In the genomic region with DNA sequence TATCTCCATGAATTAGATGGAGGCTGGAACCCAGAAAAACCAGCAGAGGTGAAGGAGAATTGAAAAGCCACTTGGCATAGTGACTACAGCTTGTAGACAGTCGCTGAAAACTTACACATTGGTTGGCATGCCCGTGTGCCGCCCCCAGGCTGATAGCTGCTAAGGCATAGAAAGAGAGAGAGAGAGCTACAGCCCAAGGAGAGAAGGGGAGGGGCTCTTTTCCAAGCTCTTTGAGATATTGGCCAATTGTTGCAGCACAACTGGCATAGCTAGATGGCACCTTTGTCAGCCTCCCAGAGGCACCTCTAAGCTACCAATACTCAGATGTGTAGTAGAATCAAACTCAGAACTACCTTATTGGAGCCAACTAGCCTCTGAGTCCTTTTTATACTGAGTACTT, we compare ENCODE assay signal across 10 mouse cellular contexts. TPM values are rescaled to one million over a fixed set of nuclear protein-coding genes. Genes with fewer than 3 reads are reported as not detected.
DNase-seq lines count a peak whose midpoint lies in the region; ATAC-seq and TF ChIP-seq lines count a peak whose summit lies in the region.
"Had no signal": no experiment of that assay in that cellular context is flagged by ENCODE, and none has a peak within 500 bp of the region (broad histone marks: within the 10 kb centered on the region; RNA-seq: fewer than 3 reads in every experiment).

No protein-coding gene starts in this region.

- intact Hi-C loops in left cerebral cortex, adult 2 months (cut with DNase I): loop anchor here (2.0 to 5.0 kb wide), 3 partner anchors 45 to 70 kb away; no protein-coding TSS in a partner anchor
- intact Hi-C loops in left cerebral cortex, postnatal 4 days (cut with DNase I): loop anchor here (5.0 kb wide), 1 partner anchor 50 kb away; no protein-coding TSS in a partner anchor

- peak overlapping the region; percentile 92 for H3K4me2 ChIP-seq in forebrain, embryonic 12.5 days
- H3K4me2 ChIP-seq in intestine, embryonic 16.5 days (ENCODE audit: low read depth, low read length): peak overlapping the region; percentile 79
- peak overlapping the region; percentile 53 for H3K4me2 ChIP-seq in neural tube, embryonic 14.5 days (ENCODE audit: low read depth, low read length)

- no peak for TF ChIP-seq CTCF in left cerebral cortex, adult 2 months (IDR thresholded peaks at IDR 0.05)

- H3K27ac ChIP-seq in left cerebral cortex, adult 2 months: no peak overlapping the region
- H3K27ac ChIP-seq in forebrain, embryonic 12.5 days: no peak overlapping the region
- H3K27ac ChIP-seq in intestine, embryonic 16.5 days (ENCODE audit: low read length): no peak overlapping the region
- H3K27ac ChIP-seq in neural tube, embryonic 14.5 days (ENCODE audit: low read depth, low read length): no peak overlapping the region

- no peaks in the 10 kb centered on the region for H3K36me3 ChIP-seq in forebrain, embryonic 12.5 days (replicated peaks)
- H3K36me3 ChIP-seq in intestine, embryonic 16.5 days (ENCODE audit: control insufficient read depth, insufficient read depth, low read length): no peaks in the 10 kb centered on the region
- no peaks in the 10 kb centered on the region for H3K36me3 ChIP-seq in neural tube, embryonic 14.5 days (ENCODE audit: control insufficient read depth, insufficient read depth, low read length)

- peaks cover 16% of the 10 kb centered on the region; the same call in 1 of the 2 replicates for H3K4me1 ChIP-seq in forebrain, embryonic 12.5 days
- H3K4me1 ChIP-seq in intestine, embryonic 16.5 days (ENCODE audit: control insufficient read depth, insufficient read depth, low read length): no peaks in the 10 kb centered on the region; the same call in 1 of the 2 replicates
- H3K4me1 ChIP-seq in neural tube, embryonic 14.5 days (ENCODE audit: control insufficient read depth, insufficient read depth, low read length): peaks cover 9% of the 10 kb centered on the region

- H3K9me3 ChIP-seq in forebrain, embryonic 12.5 days: no peaks in the 10 kb centered on the region
- no peaks in the 10 kb centered on the region for H3K9me3 ChIP-seq in intestine, embryonic 16.5 days (ENCODE audit: control insufficient read depth, low read length)
- H3K9me3 ChIP-seq in neural tube, embryonic 14.5 days (ENCODE audit: control insufficient read depth, low read length): no peaks in the 10 kb centered on the region

- WGBS in forebrain, embryonic 12.5 days: 55% methylated on average over 3 of the region's 3 CpGs
- WGBS in intestine, embryonic 16.5 days: 49% methylated on average over 3 of the region's 3 CpGs
- 29% methylated on average over 3 of the region's 3 CpGs for WGBS in neural tube, embryonic 14.5 days

- no peak for DNase-seq in left cerebral cortex, adult 2 months (ENCODE audit: extremely low spot score in 1 of 2, low spot score in 2 of 2)
- no peak for DNase-seq in left cerebral cortex, postnatal 4 days
- no peak for DNase-seq in right cerebral cortex, postnatal 25 days
- DNase-seq in frontal cortex, adult 2 months (ENCODE audit: extremely low spot score in 1 of 2, low spot score in 1 of 2): no peak

- H3K27me3 ChIP-seq in forebrain, embryonic 12.5 days: peaks cover 35% of the 10 kb centered on the region
- H3K27me3 ChIP-seq in intestine, embryonic 16.5 days (replicated peaks; ENCODE audit: control insufficient read depth, insufficient read depth, low read length): no peaks in the 10 kb centered on the region; the same call in 1 of the 2 replicates
- no peaks in the 10 kb centered on the region for H3K27me3 ChIP-seq in neural tube, embryonic 14.5 days (ENCODE audit: control insufficient read depth, insufficient read depth, low read length)

- H3K4me3 ChIP-seq in left cerebral cortex, adult 2 months: peak overlapping the region; percentile 66; the same call in 1 of the 2 replicates
- H3K4me3 ChIP-seq in forebrain, embryonic 12.5 days (replicated peaks): peak overlapping the region; percentile 63
- peak overlapping the region; percentile 73; the same call in 1 of the 2 replicates for H3K4me3 ChIP-seq in intestine, embryonic 16.5 days (ENCODE audit: low read length)
- H3K4me3 ChIP-seq in neural tube, embryonic 14.5 days (ENCODE audit: low read depth, low read length): peak overlapping the region; percentile 66

- no peak for ATAC-seq in forebrain, embryonic 12.5 days (ENCODE audit: low FRiP score)
- ATAC-seq in intestine, embryonic 16.5 days: no peak
- ATAC-seq in neural tube, embryonic 14.5 days (ENCODE audit: low read depth): no peak
- no peak for ATAC-seq in inflammation-experienced regulatory T-cells, adult 6 months

- H3K9ac ChIP-seq in forebrain, embryonic 12.5 days: peak overlapping the region; percentile 80; the same call in 1 of the 2 replicates
- H3K9ac ChIP-seq in intestine, embryonic 16.5 days (ENCODE audit: low read depth, low read length): no peak overlapping the region; the same call in 1 of the 2 replicates
- H3K9ac ChIP-seq in neural tube, embryonic 14.5 days (replicated peaks; ENCODE audit: low read depth, low read length): no peak overlapping the region

RNA-seq across cellular contexts. Expression of gene Clmp, which starts 1.8 kb away (rescaled TPM):
- total RNA-seq in left cerebral cortex, adult 2 months (2021): 10 to 100 TPM; 27.3 to 31.1 TPM
- 100 to 1,000 TPM; 116 to 135 TPM for total RNA-seq in left cerebral cortex, postnatal 4 days (2021)
- polyA plus RNA-seq in forebrain, embryonic 12.5 days (2016; fragmentation: Nextera tagmentation; extraction: Ambion mirVana): 24.7 and 31.0 TPM in 2 replicates
- polyA plus RNA-seq in intestine, embryonic 16.5 days (2015; fragmentation: Nextera tagmentation; extraction: Ambion mirVana): 20.9 and 22.2 TPM in 2 replicates
- polyA plus RNA-seq in neural tube, embryonic 14.5 days (2014; fragmentation: Nextera tagmentation; extraction: Ambion mirVana): 59.2 and 62.0 TPM in 2 replicates
- polyA plus RNA-seq in inflammation-experienced regulatory T-cells, adult 6 months (2017; shearing (Covaris generic)): not detected
- 16.6 and 19.6 TPM in 2 replicates for polyA plus RNA-seq in frontal cortex, adult 2 months (2012; rRNA removed)
- total RNA-seq: MEL had no signal

RNA-seq across cellular contexts. Expression of gene Gm21915, which starts 17.1 kb away (rescaled TPM):
- not detected for total RNA-seq in left cerebral cortex, adult 2 months (2021)
- total RNA-seq in left cerebral cortex, postnatal 4 days (2021): not detected
- not detected in 2 replicates for polyA plus RNA-seq in forebrain, embryonic 12.5 days (2016; fragmentation: Nextera tagmentation; extraction: Ambion mirVana)
- polyA plus RNA-seq in intestine, embryonic 16.5 days (2015; fragmentation: Nextera tagmentation; extraction: Ambion mirVana): not detected in 2 replicates
- not detected in 2 replicates for polyA plus RNA-seq in neural tube, embryonic 14.5 days (2014; fragmentation: Nextera tagmentation; extraction: Ambion mirVana)
- polyA plus RNA-seq in inflammation-experienced regulatory T-cells, adult 6 months (2017; shearing (Covaris generic)): not detected
- not detected in 2 replicates for polyA plus RNA-seq in frontal cortex, adult 2 months (2012; rRNA removed)
- total RNA-seq: megakaryocyte-erythroid progenitor cell, adult 5-6 weeks; MEL had no signal

Comparison
In these comparisons a context has a peak if more than half of its experiments do, and no peak if none do; other contexts are left out.
1. RNA of gene Clmp, which starts 1.8 kb away (polyA plus RNA-seq): 59.2 to 62.0 TPM in neural tube, embryonic 14.5 days, 24.7 to 31.0 TPM in forebrain, embryonic 12.5 days, 20.9 to 22.2 TPM in intestine, embryonic 16.5 days and 16.6 to 19.6 TPM in frontal cortex, adult 2 months; not detected in inflammation-experienced regulatory T-cells, adult 6 months; every median in the first group is over 10 times any median in the second.
2. Peak in every context shown above with its lines, with median percentiles within 50 percentile points of each other: H3K4me3 ChIP-seq and H3K4me2 ChIP-seq.